Mouse (Mus musculus) limb, embryonic 13.5 days (tissue): Measurements from ENCODE around the gene Rnf186. TPM values are rescaled to one million over a fixed set of nuclear protein-coding genes. Genes with fewer than 3 reads are reported as not detected.

Experiments used
- polyA plus RNA-seq: library from polyadenylated mRNA; unstranded; fragments of >200 nt; fragmentation: Nextera tagmentation; extraction: Ambion mirVana; gene quantifications from 2 replicates; pipeline ENCODE4 v1.2.1, GENCODE M21; 2015

Rnf186 gene
- polyA plus RNA-seq, 1 experiment from 2014 or later: 0.27 TPM

Other genes starting within 250 kb of the Rnf186 start
- gene Pla2g2c, start 242.3 kb upstream of the Rnf186 start, polyA plus RNA-seq: 0.19 and 0.33 TPM in 2 replicates
- gene Ubxn10, start 229.9 kb upstream of the Rnf186 start, polyA plus RNA-seq: 0.57 and 0.84 TPM in 2 replicates
- 0.74 and 1.0 TPM in 2 replicates for gene Pla2g2f, start 209.5 kb upstream of the Rnf186 start, polyA plus RNA-seq
- gene Pla2g2d, start 191.4 kb upstream of the Rnf186 start, polyA plus RNA-seq: 0.13 and 0.14 TPM in 2 replicates
- gene Pla2g5, start 103.6 kb upstream of the Rnf186 start, polyA plus RNA-seq: 0.14 and 0.24 TPM in 2 replicates
- gene Gm13030, start 93.1 kb upstream of the Rnf186 start, polyA plus RNA-seq: not detected in 2 replicates
- gene Pla2g2e, start 89.2 kb upstream of the Rnf186 start, polyA plus RNA-seq: not detected in 2 replicates
- gene Otud3, start 53.2 kb upstream of the Rnf186 start, polyA plus RNA-seq: 2.9 and 3.1 TPM in 2 replicates
- 3.4 and 3.7 TPM in 2 replicates for gene Tmco4, start 5.8 kb downstream of the Rnf186 start, polyA plus RNA-seq
- gene Htr6, start 108.5 kb downstream of the Rnf186 start, polyA plus RNA-seq: 0.27 and 0.34 TPM in 2 replicates
- gene Nbl1, start 125.9 kb downstream of the Rnf186 start, polyA plus RNA-seq: 140 and 143 TPM in 2 replicates
- gene Minos1, start 164.0 kb downstream of the Rnf186 start, polyA plus RNA-seq: 441 and 454 TPM in 2 replicates
- gene Capzb, start 225.8 kb downstream of the Rnf186 start, polyA plus RNA-seq: 396 and 406 TPM in 2 replicates